Mouse (Mus musculus) C2C12 (cell line): ENCODE results near the gene Fbxl13.

Experiments used
- CEBPB ChIP-seq: IDR thresholded peaks from one replicate; pipeline ENCODE4 v1.6.1; 2011; ENCODE audit warnings: low read depth, mild to moderate bottlenecking, control low read depth, moderate library complexity
- CTCF ChIP-seq: IDR thresholded peaks from one replicate; pipeline ENCODE4 v1.5.1; 2011; ENCODE audit not compliant: control insufficient read depth, insufficient read depth, insufficient read length
- MAX ChIP-seq: IDR thresholded peaks from one replicate; pipeline ENCODE4 v1.6.1; 2011; ENCODE audit warnings: mild to moderate bottlenecking, control low read depth
- MYOD1 ChIP-seq: IDR thresholded peaks from one replicate; pipeline ENCODE4 v1.6.1; 2011; ENCODE audit warnings: low read depth; ENCODE audit not compliant: control insufficient read depth, insufficient read length
- USF1 ChIP-seq: IDR thresholded peaks from one replicate; pipeline ENCODE4 v1.6.1; 2011; ENCODE audit warnings: low read depth, mild to moderate bottlenecking, control low read depth, moderate library complexity

GRCm38 (mm10) chr5:21675494-21675893 lies 30.1 kb upstream of the Fbxl13 start:
- TF ChIP-seq CTCF (no peak), MYOD1 (no peak), USF1 (no peak), CEBPB (no peak), MAX (no peak)
